Mouse (Mus musculus) ovary, postnatal 14 days (tissue): ENCODE measurements around the gene Gnai1.

Experiments used
- DNase-seq: peaks from one replicate; pipeline ENCODE4 v3.0.0; 2022; ENCODE audit warnings: low spot score

Gene Gnai1

GRCm38 (mm10) chr5:18288079-18288478, 72.1 kb downstream of the Gnai1 start:
- DNase-seq: no peak

- DNase-seq: no peak
Observed at GRCm38 (mm10) chr5:18282095-18282494, 78.1 kb downstream of the Gnai1 start.

- no peak for DNase-seq
Observed at GRCm38 (mm10) chr5:18274352-18274940, 85.7 kb downstream of the Gnai1 start.

- DNase-seq: no peak
Observed at GRCm38 (mm10) chr5:18273291-18274284, 86.6 kb downstream of the Gnai1 start.

- DNase-seq: no peak
Observed at GRCm38 (mm10) chr5:18250379-18251017, 109.7 kb downstream of the Gnai1 start.

- DNase-seq: no peak
Observed at GRCm38 (mm10) chr5:18249132-18249531, 111.0 kb downstream of the Gnai1 start.

- DNase-seq: no peak
Observed at GRCm38 (mm10) chr5:18229396-18229795, 130.8 kb downstream of the Gnai1 start.

- DNase-seq: no peak
Observed at GRCm38 (mm10) chr5:18228866-18229265, 131.3 kb downstream of the Gnai1 start.

- DNase-seq: no peak
Observed at GRCm38 (mm10) chr5:18220873-18221272, 139.3 kb downstream of the Gnai1 start.

GRCm38 (mm10) chr5:18218292-18218691, 141.9 kb downstream of the Gnai1 start:
- DNase-seq: no peak

GRCm38 (mm10) chr5:18217856-18218255, 142.3 kb downstream of the Gnai1 start:
- no peak for DNase-seq
